In the genomic region with DNA sequence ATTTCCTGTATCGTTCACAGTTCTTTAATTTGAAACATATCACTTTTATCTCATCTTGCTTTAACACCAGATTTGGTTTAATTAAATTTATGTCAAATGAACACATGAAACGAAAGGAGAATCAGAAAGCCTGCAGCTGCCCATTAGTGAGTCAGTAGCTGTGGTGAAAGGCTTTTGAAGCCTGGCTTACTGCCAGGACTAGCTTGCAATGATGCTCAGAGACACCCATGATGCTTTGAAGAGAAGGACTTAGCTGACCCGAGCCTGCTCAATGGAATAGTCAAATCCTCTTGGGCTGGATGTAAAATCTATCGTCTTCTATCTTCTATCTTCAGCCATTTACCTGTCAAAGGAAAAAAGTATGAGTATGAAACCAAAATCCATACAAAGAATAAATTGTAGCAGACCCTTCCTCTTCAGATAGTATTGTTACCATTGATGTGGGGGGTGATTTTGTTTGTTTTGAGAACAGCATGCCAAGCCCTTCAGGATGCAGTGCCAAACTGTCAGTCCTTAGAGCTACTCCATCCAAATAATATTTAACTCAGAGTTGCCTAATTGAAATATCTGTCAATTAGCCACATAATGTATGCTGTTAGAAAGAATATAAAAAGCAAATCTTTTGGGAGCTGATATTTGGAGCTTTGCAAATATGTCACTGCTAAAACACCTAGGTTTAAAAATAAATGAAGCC, we compare ENCODE assay signal across 16 mouse cellular contexts.
DNase-seq lines count a peak whose midpoint lies in the region; ATAC-seq lines count a peak whose summit lies in the region.
"Had no signal": no experiment of that assay in that cellular context is flagged by ENCODE, and none has a peak within 500 bp of the region (broad histone marks: within the 10 kb centered on the region; RNA-seq: fewer than 3 reads in every experiment).

No protein-coding gene starts in this region.

- H3K9ac ChIP-seq in hindbrain, embryonic 12.5 days = no peak overlapping the region
- H3K9ac ChIP-seq in hindbrain, embryonic 11.5 days (ENCODE audit: low read depth, low read length) = no peak overlapping the region
- no peak overlapping the region for H3K9ac ChIP-seq in midbrain, embryonic 12.5 days (replicated peaks)
- H3K9ac ChIP-seq: heart, embryonic 12.5 days; kidney, embryonic 15.5 days; liver, embryonic 15.5 days had no signal

- H3K4me2 ChIP-seq in hindbrain, embryonic 12.5 days (replicated peaks) = no peak overlapping the region
- H3K4me2 ChIP-seq in hindbrain, embryonic 11.5 days (replicated peaks; ENCODE audit: low read depth, low read length) = no peak overlapping the region
- no peak overlapping the region for H3K4me2 ChIP-seq in midbrain, embryonic 12.5 days (replicated peaks)
- H3K4me2 ChIP-seq: heart, embryonic 12.5 days; kidney, embryonic 15.5 days; liver, embryonic 15.5 days had no signal

- H3K27ac ChIP-seq in hindbrain, embryonic 12.5 days = no peak overlapping the region
- no peak overlapping the region for H3K27ac ChIP-seq in hindbrain, embryonic 11.5 days (ENCODE audit: low read depth, low read length)
- H3K27ac ChIP-seq in midbrain, embryonic 12.5 days (replicated peaks) = no peak overlapping the region
- H3K27ac ChIP-seq: gastrocnemius, adult 2 months; kidney, embryonic 15.5 days; liver, embryonic 15.5 days had no signal

- no peak overlapping the region for H3K4me3 ChIP-seq in hindbrain, embryonic 12.5 days
- H3K4me3 ChIP-seq in hindbrain, embryonic 11.5 days (ENCODE audit: low read depth, low read length) = no peak overlapping the region
- no peak overlapping the region for H3K4me3 ChIP-seq in midbrain, embryonic 12.5 days
- H3K4me3 ChIP-seq: erythroblast, embryonic 14.5 days; gastrocnemius, adult 2 months; heart, embryonic 12.5 days; kidney, embryonic 15.5 days; liver, embryonic 15.5 days had no signal

- 0 out of 2 replicates have a peak, but pooled peaks cover 3% of the 10 kb centered on the region for H3K4me1 ChIP-seq in hindbrain, embryonic 12.5 days
- H3K4me1 ChIP-seq in hindbrain, embryonic 11.5 days (replicated peaks; ENCODE audit: control insufficient read depth, insufficient read depth, low read length) = no peaks in the 10 kb centered on the region
- no peaks in the 10 kb centered on the region for H3K4me1 ChIP-seq in midbrain, embryonic 12.5 days
- H3K4me1 ChIP-seq: heart, embryonic 12.5 days; kidney, embryonic 15.5 days; liver, embryonic 15.5 days had no signal

- WGBS in hindbrain, embryonic 12.5 days = 64% methylated on average over 4 of the region's 4 CpGs
- WGBS in hindbrain, embryonic 11.5 days = 77% methylated on average over 4 of the region's 4 CpGs
- 44% methylated on average over 4 of the region's 4 CpGs for WGBS in midbrain, embryonic 12.5 days

- peak; percentile 71; the same call in 1 of the 2 replicates for ATAC-seq in hindbrain, embryonic 12.5 days (ENCODE audit: low FRiP score)
- ATAC-seq in hindbrain, embryonic 11.5 days (ENCODE audit: low FRiP score) = no peak
- ATAC-seq in midbrain, embryonic 12.5 days (ENCODE audit: low FRiP score, low read depth) = peak; percentile 77; the same call in 1 of the 2 replicates

- H3K9me3 ChIP-seq in hindbrain, embryonic 12.5 days (replicated peaks) = no peaks in the 10 kb centered on the region
- no peaks in the 10 kb centered on the region for H3K9me3 ChIP-seq in hindbrain, embryonic 11.5 days (ENCODE audit: control insufficient read depth, low read length)
- H3K9me3 ChIP-seq in midbrain, embryonic 12.5 days = no peaks in the 10 kb centered on the region
- H3K9me3 ChIP-seq: heart, embryonic 12.5 days; kidney, embryonic 15.5 days; liver, embryonic 15.5 days had no signal

- H3K27me3 ChIP-seq in hindbrain, embryonic 12.5 days = no peaks in the 10 kb centered on the region
- H3K27me3 ChIP-seq in hindbrain, embryonic 11.5 days (ENCODE audit: control insufficient read depth, insufficient read depth, low read length) = no peaks in the 10 kb centered on the region
- H3K27me3 ChIP-seq in midbrain, embryonic 12.5 days = no peaks in the 10 kb centered on the region
- H3K27me3 ChIP-seq: heart, embryonic 12.5 days; kidney, embryonic 15.5 days; liver, embryonic 15.5 days had no signal

- DNase-seq in hindbrain, embryonic 11.5 days (ENCODE audit: low spot score) = no peak
- DNase-seq in MN1 (ENCODE audit: low spot score) = peak; percentile 91
- peak; percentile 55 for DNase-seq in brain, adult 2 months (ENCODE audit: low read depth, low spot score)
- DNase-seq in layer of hippocampus, postnatal 36 days = no peak
- no peak for DNase-seq in kidney, adult 8-10 months
- DNase-seq in left cerebral cortex, adult 11 months (ENCODE audit: low spot score) = no peak
- DNase-seq: gastrocnemius, adult 2 months; layer of hippocampus, adult 9-11 months; right cerebral cortex, adult 18-20 months; thymus, adult 18-20 months had no signal

- H3K36me3 ChIP-seq in hindbrain, embryonic 12.5 days = no peaks in the 10 kb centered on the region
- no peaks in the 10 kb centered on the region for H3K36me3 ChIP-seq in hindbrain, embryonic 11.5 days (ENCODE audit: control insufficient read depth, insufficient read depth, low read length)
- no peaks in the 10 kb centered on the region for H3K36me3 ChIP-seq in midbrain, embryonic 12.5 days
- H3K36me3 ChIP-seq: heart, embryonic 12.5 days; kidney, embryonic 15.5 days; liver, embryonic 15.5 days had no signal

Comparison
In these comparisons a context has a peak if more than half of its experiments do, and no peak if none do; other contexts are left out.
1. DNase-seq: peak in MN1 (single experiment) and brain, adult 2 months (single experiment); none in hindbrain, embryonic 11.5 days (single experiment), layer of hippocampus, postnatal 36 days (0 of 2), kidney, adult 8-10 months (0 of 2) and left cerebral cortex, adult 11 months (single experiment).